Mouse (Mus musculus): ENCODE data around the gene Mfap3.

GRCm38 (mm10) chr11:57522046-57522445 lies 3.6 kb downstream of the Mfap3 start:
- TF ChIP-seq TAL1 (IDR thresholded peaks at IDR 0.05; ENCODE audit: low read length): no peak
- no peak for TF ChIP-seq GATA1 (IDR thresholded peaks at IDR 0.05; ENCODE audit: low read length)
